Mouse (Mus musculus): Measurements from ENCODE around the gene Prim2.

Gene Prim2

GRCm38 (mm10) chr1:33536272-33537004 is 133.2 kb downstream of the Prim2 start:
- peak; percentile 47 for DNase-seq

GRCm38 (mm10) chr1:33535140-33535686 is 134.4 kb downstream of the Prim2 start:
- DNase-seq, result no peak

DNA sequence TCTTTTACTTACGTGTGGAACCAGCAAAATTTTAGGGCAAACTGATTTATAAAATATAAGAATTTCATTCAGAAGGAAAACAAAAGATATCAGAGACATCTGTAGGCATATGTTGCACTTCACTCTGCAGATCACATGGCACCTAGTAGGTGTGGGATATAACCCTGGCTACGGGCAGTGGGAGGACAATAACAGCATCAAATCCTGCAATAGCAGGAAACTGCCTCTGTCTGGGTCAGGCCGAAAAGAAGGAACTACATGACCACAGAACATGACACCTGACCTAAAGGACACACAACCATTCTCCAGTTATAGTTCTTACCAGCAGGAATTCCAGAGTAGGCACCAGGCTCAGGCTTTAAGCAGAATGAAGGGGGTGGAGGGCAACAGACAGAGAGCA is 137.7 kb downstream of the Prim2 start:
- no peak for DNase-seq

GRCm38 (mm10) chr1:33531097-33531856 is 138.3 kb downstream of the Prim2 start:
- DNase-seq, result no peak

DNA sequence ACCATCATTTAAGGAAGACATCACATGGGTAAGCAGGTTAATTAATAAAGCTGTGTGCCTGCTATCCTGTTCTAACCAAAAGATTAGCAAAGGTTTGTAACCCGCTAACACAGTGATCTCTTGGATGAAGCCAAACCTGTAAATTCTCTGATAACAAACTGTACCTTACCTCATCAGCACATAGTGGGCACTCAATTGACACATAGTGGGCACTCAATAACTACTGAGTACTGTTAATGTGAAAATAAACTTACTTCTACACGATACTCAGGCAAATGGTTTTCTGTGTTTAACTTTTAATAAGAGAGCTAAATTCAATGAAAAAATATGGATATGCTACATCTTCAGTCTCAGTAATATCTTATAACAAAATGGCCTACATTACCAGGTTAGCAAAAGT is 139.1 kb downstream of the Prim2 start:
- no peak for DNase-seq

- DNase-seq, result no peak
Observed at GRCm38 (mm10) chr1:33529543-33530232, 139.9 kb downstream of the Prim2 start.

DNA sequence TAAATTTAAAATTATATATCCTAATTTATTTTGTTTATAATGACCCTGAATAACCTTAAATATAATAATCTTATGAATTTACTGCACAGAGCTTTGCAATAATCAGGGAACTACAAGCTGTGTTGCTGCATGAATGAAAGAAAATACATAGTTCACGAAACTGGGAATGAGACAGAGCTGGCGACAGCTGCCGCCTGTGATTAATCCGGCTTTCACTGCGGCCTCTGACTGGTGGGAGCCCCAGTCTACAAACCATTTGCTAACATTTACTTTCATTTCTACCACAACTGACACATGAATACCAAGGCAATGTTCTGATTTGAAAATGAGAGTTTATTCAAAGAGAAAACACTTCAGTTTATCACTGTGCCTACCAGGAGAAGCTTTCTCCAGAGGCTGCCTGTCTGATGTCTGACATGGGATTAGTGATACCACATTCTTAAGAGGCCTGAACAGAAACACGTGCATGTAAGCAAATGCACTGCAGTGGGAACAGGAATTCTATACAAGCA is 142.2 kb downstream of the Prim2 start:
- DNase-seq, result no peak

DNA sequence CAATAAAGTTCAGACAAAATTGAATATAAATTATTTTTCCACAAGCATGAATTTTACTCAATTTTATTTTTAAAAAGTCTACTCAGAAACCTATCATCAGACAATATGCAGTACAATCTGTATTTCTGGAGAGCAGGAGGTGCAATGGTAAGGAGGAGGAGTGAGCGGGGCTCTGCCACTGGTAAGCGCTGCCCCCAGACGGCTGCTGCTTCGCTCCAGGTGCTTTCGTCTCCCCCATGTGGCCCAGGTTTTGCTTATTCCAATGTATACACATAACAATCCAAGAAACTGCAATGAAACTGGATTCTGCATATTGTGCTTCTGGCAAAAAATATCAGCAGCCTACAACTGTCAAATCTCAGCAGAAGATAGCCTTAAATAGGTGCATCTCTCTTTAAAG is 146.4 kb downstream of the Prim2 start:
- no peak for DNase-seq

- DNase-seq, result no peak
Observed at GRCm38 (mm10) chr1:33515124-33515523, 154.5 kb downstream of the Prim2 start.

- no peak for DNase-seq
Observed at GRCm38 (mm10) chr1:33511310-33511709, 158.3 kb downstream of the Prim2 start.

GRCm38 (mm10) chr1:33504371-33504770 is 165.2 kb downstream of the Prim2 start:
- no peak for DNase-seq

- no peak for DNase-seq
Observed at GRCm38 (mm10) chr1:33502890-33503289, 166.7 kb downstream of the Prim2 start.

DNA sequence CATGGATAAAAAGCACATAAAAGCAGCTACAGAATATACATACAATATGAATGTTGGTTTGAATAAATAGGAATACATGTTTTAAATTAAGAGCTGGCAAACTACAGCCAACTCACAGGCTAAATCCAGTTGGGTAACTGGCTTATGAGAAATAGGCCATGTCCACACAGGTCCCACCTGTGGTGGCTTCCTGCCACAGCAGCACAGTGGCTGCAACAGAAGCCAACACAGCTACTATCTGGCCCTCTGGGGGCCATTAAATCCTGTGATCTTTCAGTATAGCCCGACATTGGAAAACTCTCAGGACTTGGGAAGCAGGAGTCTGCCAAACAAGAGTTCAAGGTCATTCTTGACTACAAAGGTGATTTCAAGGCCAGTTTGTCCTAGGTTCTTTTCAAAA is 167.3 kb downstream of the Prim2 start:
- no peak for DNase-seq

DNA sequence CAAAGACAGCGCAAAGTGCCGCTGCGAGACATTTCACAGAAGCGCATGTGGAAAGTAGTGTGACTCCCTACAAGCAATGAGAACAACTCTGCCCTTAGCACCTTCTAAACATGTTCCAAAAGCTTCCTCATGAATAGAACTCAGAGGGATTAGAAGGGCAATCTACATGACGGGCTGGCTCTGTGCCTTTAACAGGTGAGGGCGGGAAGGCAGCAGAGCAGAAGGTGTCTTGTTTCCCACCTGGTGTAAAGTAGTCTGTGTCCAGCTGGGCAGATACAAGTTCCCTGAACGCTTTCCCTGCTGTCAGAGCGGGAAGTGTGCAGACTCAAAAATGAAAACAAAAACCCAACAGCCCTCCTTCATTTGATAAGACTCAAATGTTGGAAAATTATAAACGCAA is 169.5 kb downstream of the Prim2 start:
- no peak for DNase-seq

DNA sequence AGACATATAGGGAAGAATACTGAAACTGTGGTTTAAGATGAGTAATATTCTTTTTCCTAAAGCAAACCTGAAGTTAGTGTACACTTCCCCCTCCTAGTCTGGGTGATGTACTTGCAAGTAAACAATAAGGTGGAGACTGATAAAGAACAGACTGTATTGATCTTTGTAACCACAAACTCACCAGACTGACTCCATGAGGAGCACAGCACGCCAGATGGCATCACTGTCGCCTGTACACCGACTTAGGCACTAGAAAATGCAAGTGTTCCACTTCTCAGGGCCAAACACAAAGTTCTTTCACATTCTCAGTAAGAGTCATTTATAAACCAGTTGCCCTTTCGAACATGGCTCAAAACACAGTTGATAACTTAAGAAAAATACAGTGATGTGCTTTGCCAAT is 170.0 kb downstream of the Prim2 start:
- DNase-seq, result peak; percentile 42

DNA sequence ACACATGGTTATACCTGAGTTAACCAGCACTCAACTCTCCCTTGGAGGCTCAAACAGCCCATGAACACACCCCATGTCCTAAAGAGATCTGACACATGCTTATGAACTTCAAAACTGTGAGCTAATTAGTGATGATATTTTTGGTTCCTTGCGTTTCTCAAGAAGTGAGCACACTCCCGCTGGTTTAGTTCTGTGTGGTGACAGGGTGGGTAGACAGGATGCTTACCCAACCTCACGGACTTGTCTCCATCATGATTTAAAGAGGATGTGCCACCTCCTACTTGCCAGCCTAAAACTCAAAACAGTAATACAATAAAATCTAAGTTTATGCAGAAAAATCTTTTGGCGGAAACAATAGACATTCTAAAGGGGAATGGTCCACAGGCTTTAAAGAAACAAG is 173.5 kb downstream of the Prim2 start:
- DNase-seq, result no peak

GRCm38 (mm10) chr1:33495586-33495985 is 174.0 kb downstream of the Prim2 start:
- no peak for DNase-seq

GRCm38 (mm10) chr1:33495203-33495553 is 174.4 kb downstream of the Prim2 start:
- DNase-seq, result no peak

- DNase-seq, result no peak
Observed at GRCm38 (mm10) chr1:33494524-33495202, 174.9 kb downstream of the Prim2 start.

GRCm38 (mm10) chr1:33490220-33490619 is 179.4 kb downstream of the Prim2 start:
- DNase-seq, result no peak

- no peak for DNase-seq
Observed at GRCm38 (mm10) chr1:33488372-33488771, 181.2 kb downstream of the Prim2 start.

DNA sequence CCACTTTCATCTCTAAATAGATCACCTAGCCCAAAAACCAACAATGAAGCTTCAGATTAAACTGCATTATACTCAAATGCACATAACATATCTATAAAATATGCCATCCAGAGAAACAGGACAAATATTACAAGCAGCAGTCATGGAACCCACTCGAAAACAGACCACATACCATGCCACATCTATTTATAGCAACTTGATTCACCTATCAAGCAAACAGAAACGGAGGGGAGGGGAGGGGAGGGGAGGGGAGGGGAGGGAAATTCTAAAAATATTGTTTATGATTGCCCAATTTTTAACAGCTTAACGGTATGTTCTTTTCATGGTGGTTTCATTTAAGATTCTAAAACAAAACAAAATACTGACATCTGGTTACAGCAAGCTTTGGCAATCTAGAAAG is 185.8 kb downstream of the Prim2 start:
- DNase-seq, result no peak

DNA sequence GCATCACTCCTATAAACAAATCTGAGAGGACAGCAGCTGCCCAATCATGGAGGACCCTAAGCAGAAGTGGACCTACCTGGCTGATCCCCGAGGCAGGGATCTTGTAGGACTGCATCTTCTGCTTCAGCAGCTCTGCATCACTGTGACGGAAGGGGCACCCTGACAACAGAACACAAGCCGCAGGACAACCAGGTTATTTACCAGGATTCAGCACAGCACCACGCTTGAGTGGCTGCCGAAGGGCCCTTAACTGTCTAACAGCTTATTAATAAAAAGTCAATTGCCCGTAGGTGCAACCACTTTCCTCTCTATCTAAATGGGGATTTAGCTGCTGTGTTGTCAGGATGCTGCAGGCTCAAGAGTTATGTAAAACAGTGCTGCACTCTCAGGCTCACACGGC is 189.2 kb downstream of the Prim2 start:
- DNase-seq, result no peak
